Mouse (Mus musculus) cerebellum, adult 11 months (tissue): ENCODE data around the gene Trnt1.

ENCODE experiments used
- DNase-seq: peaks from one replicate; pipeline ENCODE4 v3.0.0; 2022

Gene Trnt1

DNA sequence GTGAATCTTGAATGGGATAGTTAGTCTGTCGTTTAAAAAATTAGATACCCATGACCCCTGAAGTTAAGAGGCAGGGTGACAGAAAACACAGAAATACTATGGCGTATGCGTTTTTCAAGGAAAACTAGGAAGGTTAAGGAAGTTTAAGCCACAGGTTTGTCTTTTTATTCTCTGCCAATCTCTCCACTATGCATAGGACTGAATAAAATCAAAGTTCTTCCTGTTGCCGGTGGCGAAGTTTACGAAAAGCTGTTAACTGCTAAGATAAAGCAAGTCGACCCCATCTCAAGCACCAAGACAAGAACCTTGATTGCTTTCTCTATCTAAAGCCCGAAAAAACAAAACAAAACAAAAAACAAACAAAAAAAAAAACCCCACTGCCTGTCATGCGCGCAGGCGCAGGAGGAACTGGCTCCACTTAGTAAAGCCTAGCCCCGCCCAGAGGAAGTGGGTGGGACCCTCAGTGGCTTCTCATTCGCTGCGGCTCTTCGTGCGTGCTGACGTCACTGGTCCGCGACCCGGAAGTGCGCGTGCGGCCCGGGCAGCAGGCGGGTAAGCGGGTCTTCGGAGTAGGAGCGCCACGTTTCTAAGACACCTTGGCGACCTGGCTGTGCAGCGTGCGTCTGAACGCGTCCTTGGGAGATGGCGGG lies at the start of gene Trnt1:
Gene Trnt1 (plus strand): TSS at position 481 of the 650 bp plus-strand sequence.
- DNase-seq: peak; percentile 95

DNA sequence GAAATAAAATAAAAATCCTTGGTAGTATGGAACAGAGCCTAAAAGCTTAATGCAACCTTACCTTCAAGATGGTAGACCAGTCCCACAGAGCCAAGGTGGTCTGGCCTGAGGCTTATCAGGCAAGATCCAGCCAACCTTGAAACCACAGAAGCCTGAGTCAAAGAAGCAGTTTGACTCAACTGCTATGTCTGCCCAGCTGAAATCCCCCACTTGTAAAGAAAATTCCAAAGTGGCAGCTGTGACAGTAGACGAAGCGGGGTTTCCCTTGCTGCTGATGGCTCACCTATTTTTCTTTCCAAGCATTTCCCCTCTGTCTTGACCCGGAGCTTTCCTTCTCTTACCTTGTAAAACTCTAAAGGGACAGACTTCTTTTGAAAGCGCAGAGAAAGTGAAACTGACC lies 43.3 kb upstream of the Trnt1 start:
- DNase-seq: no peak

GRCm38 (mm10) chr6:106726078-106726477 lies 42.8 kb upstream of the Trnt1 start:
- DNase-seq: no peak

DNA sequence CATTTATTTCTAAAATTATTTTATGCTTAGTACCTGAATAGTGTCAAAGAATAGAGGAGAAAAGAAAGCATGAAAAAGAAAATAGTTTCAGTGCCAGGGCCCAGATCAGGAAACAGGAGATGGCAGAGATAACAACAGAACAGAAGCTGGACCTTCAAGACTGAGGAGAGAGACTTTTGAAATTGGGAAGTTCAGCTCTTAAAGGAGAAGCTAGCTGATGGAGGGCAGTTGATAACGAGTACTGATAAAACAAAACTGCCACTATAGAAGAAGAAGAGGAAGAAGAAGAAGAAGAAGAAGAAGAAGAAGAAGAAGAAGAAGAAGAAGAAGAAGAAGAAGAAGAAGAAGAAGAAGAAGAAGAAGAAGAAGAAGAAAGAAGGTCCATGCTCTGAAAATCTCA lies 41.2 kb upstream of the Trnt1 start:
- no peak for DNase-seq

GRCm38 (mm10) chr6:106729682-106730314 lies 39.1 kb upstream of the Trnt1 start:
- no peak for DNase-seq

DNA sequence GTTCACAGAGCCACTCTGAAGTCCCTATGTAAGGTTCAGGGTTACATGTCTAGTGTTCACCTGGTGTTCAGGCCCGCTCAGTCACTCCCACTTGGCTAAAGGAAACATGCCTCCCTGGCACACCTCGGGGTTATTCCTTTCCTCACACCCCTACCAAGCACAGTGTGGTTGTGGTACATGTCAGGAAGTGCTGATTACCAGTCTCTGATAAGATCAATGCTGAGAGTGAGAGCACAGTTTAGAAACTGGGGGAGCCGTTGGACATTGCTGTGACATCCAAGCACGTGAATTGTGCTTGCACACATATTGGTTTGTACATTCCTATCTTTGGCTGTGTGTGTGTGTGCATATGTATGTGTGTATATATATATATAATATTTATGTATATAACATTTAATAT lies 36.4 kb upstream of the Trnt1 start:
- DNase-seq: no peak

DNA sequence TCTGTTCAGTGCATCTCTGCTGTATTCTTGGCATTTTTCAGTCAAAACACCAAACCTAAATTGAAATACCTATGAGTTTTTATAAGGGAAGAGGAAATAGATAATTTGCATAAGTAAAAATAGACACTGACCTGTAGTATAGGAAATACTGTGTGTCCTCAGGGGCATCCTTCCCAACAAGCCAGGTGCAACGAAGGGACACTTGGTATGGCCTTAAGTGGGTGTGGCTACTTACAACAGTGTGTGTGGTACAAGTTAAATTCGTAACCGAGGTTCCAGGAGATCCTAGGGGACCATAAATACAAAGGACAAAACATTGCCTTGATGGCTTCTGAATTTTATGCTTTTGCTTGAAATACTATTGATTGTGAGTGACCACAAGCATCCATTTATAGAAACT lies 30.7 kb upstream of the Trnt1 start:
- DNase-seq: no peak

GRCm38 (mm10) chr6:106740244-106740825 lies 28.6 kb upstream of the Trnt1 start:
- no peak for DNase-seq

DNA sequence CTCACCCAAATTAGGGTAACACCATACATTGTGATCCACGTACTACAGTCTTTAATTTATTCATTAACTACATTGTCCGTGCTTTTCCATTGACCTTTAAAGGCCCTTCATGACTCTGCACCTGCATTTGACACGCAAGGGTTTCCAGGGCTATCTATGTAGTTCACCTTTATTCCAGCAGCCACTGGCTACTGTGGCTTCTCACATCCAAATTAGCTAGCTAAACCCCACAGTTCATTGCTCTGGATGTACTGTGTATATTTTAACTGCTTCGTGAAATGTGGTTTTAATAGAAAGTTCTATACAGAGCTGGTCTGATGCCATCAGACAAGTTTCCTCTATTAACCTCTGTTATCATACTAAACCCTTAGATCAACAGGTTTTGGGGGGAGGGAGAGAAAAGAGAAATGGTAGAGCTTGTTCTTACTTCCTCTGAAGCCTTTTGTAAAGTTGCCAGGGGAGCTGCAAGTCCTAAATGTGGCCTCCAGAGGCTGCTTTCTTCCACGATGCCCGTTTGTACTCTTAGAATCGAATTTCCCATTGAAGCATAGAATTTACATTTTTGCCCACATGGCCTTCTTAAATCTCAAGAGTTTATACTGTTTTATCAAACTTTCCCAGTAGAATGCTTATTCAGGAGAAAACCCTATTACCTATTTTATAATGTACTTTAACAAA lies 25.2 kb upstream of the Trnt1 start:
- no peak for DNase-seq

DNA sequence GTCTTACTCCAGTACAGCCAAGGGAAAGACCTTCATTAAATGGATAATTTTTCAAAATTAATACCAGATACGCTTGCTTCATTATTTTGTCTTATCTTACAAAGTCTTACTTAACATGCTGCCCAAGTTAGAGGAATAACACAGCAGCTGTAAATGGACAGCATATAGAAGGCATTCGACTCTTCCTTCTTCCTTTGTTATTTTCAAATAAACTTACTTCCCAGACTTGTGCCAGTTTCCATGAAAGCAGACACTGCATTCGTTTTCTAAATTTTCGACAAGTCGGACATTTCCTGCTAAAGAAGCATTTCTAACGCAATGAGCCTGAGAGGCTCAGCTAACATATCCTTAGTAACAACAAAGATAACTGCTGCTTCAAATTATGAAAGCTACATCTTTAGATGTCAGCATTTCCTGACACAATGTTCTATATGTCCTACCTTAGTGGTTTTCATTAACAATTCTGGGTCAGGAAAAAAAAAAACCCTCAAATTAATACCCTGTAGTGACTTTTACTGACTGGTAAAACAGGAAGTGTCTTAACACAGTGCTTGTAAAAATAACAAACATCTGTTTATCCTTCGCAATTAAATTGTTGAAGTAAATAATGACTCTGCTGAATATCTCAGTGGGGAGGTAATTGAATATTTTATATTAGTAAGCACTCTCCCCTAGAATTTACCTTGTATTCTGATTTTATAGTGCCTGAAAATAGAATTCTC lies 23.1 kb upstream of the Trnt1 start:
- DNase-seq: no peak

- no peak for DNase-seq
Measured at GRCm38 (mm10) chr6:106747251-106747650, 21.7 kb upstream of the Trnt1 start.

DNA sequence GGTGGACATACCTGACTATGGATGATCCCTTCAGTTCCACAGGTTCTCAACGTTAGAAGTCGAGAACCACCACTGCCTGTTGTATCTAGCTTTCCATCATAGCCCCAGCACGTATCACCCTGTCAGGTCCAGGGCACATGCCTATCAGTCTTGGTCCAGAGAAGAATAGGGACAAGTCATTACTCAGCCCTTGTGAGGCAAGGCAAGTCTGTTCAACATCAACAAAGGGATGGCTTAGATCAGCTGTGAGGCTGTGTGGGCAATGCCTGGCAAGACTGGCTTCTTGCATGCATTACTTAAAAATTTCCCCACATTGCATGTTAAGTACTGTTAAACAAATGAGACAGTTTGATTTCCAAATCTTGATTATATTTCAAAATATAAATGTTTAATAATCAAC lies 21.1 kb upstream of the Trnt1 start:
- DNase-seq: no peak

DNA sequence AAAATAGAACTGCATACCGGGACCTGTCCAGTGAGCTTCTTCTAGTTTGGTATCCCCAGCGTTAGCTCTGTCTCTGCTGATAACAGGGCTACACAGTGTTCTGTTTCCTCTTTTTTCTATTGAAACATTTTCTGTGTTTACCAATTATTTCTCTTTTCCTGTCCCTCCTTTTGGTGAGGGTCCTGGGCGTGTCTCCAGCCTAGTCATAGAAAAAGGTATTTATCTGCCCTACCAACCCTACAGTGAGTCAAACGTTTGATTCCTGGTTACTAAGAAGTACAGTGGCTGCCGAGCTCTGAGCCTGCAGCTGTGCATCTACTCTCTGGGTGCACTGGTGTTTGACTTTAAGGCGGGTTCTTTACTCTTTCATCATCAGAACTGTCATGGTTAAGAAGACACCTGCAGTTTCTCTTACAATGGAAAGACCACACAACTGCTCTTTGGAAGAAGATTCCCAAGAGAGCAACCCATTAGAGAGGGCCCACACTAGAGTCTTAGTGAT lies 20.0 kb upstream of the Trnt1 start, which contains the start of gene Il5ra:
Gene Il5ra (minus strand): TSS at position 151 of the 502 bp plus-strand sequence.
- no peak for DNase-seq

- DNase-seq: no peak
Measured at GRCm38 (mm10) chr6:106750291-106750690, 18.6 kb upstream of the Trnt1 start.

- DNase-seq: no peak
Measured at GRCm38 (mm10) chr6:106758299-106758698, 10.6 kb upstream of the Trnt1 start.

GRCm38 (mm10) chr6:106760473-106761218 lies 8.3 kb upstream of the Trnt1 start:
- DNase-seq: no peak

GRCm38 (mm10) chr6:106761486-106761885 lies 7.4 kb upstream of the Trnt1 start:
- DNase-seq: no peak

DNA sequence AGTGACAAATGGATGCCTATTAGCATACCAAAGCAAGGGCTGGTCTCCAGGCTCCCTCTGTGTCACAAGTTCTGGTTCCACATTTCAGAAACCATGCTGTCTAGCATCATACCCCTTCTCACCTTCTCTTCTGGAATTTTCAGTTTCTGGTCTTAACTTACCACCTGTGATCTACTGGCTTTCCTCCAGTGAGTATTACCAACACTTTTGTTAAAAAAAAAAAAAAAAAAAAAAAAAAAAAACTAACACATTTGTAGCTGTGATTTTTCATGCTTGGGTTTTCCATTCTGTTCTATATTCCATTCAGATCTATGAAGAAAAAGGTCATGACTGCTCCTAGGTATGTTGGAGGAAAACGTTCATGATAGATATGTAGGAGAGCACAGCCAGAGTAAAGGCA lies 3.0 kb upstream of the Trnt1 start:
- no peak for DNase-seq

- DNase-seq: no peak
Measured at GRCm38 (mm10) chr6:106766774-106767173, 2.1 kb upstream of the Trnt1 start.

GRCm38 (mm10) chr6:106769290-106769866 lies 458 bp downstream of the Trnt1 start:
- no peak for DNase-seq

DNA sequence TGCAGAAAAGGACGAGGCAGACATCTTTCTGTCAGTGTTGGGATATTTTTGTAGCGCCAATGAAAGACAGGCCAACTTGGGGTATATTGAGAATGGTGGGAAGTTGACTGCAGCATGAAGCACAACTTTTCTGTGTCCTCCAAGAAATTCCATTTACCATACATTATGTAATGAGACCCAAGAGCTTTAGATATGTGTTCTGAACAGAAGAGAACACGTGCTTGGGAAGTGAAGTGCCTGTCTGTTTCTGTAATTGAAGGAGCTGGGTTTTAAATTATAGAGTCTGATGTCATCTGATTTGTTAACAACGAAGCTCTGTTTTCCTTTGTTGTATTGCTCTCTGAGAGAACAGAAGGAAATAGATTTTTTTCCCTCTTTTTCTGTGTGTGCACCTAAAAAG lies 1.1 kb downstream of the Trnt1 start:
- no peak for DNase-seq

GRCm38 (mm10) chr6:106787138-106787537 lies 18.2 kb downstream of the Trnt1 start:
- DNase-seq: no peak
